Mouse (Mus musculus) spleen, postnatal 36 days (tissue): ENCODE data around the gene Chst15.

Experiments used
- DNase-seq, 2 experiments: peaks; one replicate each; pipeline ENCODE4 v3.0.0; 2022; ENCODE audit warnings: low spot score in 2 of 2, mixed read lengths in 1 of 2

Gene Chst15

DNA sequence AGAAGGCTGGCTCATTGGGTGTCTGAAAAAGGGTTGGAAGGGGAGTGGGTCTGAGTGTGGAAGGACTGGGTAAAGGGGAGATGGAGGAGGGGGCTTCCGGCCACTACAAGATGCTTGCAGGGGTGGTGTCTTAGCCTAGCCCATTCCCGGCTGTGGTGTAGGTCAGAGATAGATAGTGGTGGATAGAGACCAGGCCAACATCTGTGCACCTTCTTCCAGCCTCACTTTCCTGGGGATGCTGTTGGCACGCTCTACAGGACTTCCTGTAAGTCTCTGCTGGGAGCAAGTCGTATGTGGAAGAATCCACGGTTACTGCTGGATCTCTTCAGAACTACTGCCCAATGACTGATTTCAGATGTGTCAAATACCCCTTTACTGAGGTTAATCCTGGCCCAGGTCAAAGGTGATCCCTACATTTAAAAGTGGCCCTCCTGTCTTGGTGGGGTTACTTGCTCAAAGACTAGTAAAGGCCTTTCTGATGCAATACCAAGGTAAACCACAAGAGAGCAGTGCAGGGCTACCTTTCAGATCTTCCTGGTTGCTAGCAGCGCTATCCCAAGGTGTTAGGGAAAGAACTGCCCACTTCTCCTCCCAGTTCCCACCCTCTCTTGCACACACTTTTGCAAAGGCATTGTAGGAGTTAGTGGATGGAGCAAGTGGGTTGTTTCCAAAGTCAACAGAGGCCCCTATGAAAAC lies 90.5 kb downstream of the Chst15 start:
- DNase-seq: peak; percentile 55 to 72

- DNase-seq: no peak
These were observed 93.4 kb downstream of the Chst15 start for GRCm38 (mm10) chr7:132223452-132224141.

DNA sequence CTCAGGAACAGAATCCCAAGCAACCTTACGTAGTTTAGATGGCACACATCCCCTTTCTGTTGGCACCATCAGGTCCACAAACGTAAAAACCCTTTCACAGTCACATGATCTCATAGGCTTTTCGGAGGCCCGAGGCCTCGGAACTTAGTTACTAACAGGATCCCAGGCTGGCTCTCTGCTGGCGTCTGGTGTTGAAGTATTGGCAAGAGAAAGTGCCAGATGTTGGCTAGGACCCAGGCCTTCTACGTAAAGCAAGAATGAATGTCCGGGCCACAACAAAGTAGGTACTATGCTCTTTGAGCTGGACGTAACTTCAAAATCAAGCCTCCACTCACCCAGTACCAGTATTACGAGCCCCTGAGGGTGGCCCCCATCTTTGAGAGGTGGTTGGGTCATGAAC lies 103.0 kb downstream of the Chst15 start:
- DNase-seq: no peak

GRCm38 (mm10) chr7:132213460-132213859 lies 103.6 kb downstream of the Chst15 start:
- DNase-seq: no peak

GRCm38 (mm10) chr7:132211920-132212701 lies 104.9 kb downstream of the Chst15 start:
- no peak for DNase-seq

DNA sequence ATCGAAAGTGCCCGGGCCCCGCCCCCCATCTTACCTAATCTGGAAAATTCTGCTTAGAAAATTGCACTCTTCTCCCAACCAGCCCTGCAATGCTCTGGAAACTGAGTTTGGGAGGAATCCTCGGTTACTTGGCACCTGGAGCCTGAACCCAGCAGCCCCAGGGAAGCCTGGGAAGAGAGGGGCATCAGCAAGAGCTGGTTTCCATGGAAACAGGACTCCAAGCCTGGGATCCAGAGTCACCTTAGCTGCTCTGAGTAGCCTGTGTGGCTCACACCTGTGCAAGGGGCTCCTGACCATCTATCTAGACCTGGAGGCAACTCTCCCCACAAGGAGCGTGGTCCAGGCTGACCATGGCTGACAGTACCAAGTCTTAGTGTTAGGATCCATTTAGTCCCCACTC lies 106.4 kb downstream of the Chst15 start:
- no peak for DNase-seq

DNA sequence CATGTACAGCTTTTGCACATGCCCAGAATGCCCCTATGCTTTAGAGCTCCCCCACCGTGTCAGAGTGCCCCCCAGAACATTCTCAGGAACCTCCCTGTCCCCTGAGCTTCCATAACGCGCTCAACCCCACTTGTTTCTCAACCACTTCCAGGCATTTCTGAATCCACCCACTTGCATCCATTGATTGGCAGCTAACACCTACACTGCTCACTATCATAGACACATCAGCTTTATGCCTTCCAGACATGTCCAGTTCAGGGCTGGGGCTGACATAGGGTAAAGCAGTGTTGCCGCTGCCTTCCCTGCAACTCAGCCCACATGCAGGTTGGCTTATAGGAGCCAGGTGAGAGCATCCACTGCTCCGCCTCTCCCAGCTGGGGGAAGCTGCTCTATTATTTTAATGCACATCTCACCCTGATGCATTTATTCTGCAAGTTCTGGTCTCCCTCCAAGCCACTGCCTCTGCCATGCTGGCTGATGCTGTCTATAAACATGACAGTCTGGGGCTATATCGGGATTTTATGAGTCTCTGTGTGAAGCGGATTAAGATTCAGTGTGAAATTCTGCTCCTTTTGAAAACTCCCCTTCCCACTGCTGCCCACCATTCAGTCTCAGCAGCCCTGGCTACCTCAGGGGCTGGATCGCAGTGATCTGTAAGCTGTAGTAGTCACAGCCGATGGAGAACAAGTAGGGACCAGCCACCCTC lies 107.9 kb downstream of the Chst15 start:
- DNase-seq: no peak

DNA sequence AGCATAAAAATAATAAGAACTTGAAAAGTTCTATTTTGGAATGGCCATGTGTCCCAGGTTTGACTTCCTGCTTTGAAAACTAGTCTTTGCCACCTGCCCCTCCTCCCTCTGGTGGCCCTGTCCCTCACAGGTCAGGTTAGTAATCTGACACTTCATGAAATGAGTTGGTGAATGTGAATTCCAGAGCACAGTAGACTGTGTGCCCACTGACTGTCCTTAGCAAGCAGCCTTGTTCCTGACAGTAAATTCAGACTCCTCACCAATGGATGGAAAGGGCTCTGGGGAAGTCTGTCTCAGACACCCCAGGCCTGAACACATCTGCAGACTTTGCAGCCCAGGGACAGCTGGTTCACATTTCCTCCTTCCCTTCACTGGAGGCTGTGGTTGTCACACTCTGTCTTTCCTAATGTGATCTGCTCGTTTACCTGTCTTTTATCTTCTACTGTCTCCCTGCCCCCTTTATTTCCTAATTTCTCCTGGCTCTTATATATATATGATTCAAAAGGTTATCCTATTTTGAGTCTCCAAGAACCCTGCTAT lies 112.9 kb downstream of the Chst15 start:
- no peak for DNase-seq

- no peak for DNase-seq
These were observed 117.3 kb downstream of the Chst15 start for GRCm38 (mm10) chr7:132199686-132200085.

GRCm38 (mm10) chr7:132198806-132199205 lies 118.2 kb downstream of the Chst15 start:
- DNase-seq: no peak

GRCm38 (mm10) chr7:132197817-132198475 lies 119.1 kb downstream of the Chst15 start:
- no peak for DNase-seq

- no peak for DNase-seq
These were observed 120.4 kb downstream of the Chst15 start for GRCm38 (mm10) chr7:132196581-132196980.

DNA sequence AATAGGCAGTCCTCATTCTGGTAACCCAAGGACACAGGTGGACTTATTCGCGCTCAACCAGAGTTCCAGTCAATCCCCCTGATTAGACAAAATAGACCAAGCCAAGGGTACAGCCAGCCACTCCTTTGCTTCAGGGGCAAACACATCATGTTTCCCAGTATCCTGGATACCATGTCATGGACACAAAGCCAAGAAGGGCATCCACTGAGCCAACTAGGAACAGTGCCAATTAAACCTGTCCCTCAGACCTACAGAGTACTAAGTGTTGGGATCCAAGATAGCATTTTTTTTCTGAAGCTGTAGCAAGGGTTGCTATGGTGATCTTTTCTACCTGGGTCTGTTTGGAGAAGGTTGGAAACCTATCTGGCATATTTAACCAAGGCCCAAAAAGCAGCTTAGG lies 123.4 kb downstream of the Chst15 start:
- DNase-seq: no peak

- DNase-seq: no peak
These were observed 129.6 kb downstream of the Chst15 start for GRCm38 (mm10) chr7:132187456-132187855.
